Mouse (Mus musculus): ENCODE results near the gene Fbxo33. TPM values are rescaled to one million over a fixed set of nuclear protein-coding genes. Genes with fewer than 3 reads are reported as not detected.

Gene Fbxo33
- polyA plus RNA-seq, 1 experiment from 2014 or later = 10.8 TPM

- no peaks in the 10 kb centered on the region for H3K27me3 ChIP-seq (replicated peaks)
- H3K4me1 ChIP-seq = no peaks in the 10 kb centered on the region
- no peaks in the 10 kb centered on the region for H3K9me3 ChIP-seq
- no peak overlapping the region for H3K4me2 ChIP-seq (replicated peaks)
- 85% methylated on average over 9 of the region's 9 CpGs for WGBS
- no peak overlapping the region for H3K9ac ChIP-seq
- no peak for ATAC-seq (ENCODE audit: low FRiP score, low read depth)
- H3K27ac ChIP-seq = no peak overlapping the region
- H3K4me3 ChIP-seq = no peak overlapping the region
- H3K36me3 ChIP-seq = peaks cover 14% of the 10 kb centered on the region; the same call in 1 of the 2 replicates
These were observed 25.1 kb downstream of the Fbxo33 start for GRCm38 (mm10) chr12:59194341-59195003.

- Histone ChIP-seq H3K27ac (no peak overlapping the region), H3K36me3 (peaks cover 13% of the 10 kb centered on the region), H3K4me3 (no peak overlapping the region), H3K27me3 (replicated peaks) (no peaks in the 10 kb centered on the region), H3K4me1 (no peaks in the 10 kb centered on the region), H3K4me2 (replicated peaks) (no peak overlapping the region), H3K9ac (no peak overlapping the region), H3K9me3 (no peaks in the 10 kb centered on the region)
- WGBS = 85% methylated on average over 3 of the region's 3 CpGs
- ATAC-seq (ENCODE audit: low FRiP score, low read depth) = no peak
These were observed 25.9 kb downstream of the Fbxo33 start for GRCm38 (mm10) chr12:59193637-59194036.

- H3K27me3 ChIP-seq (replicated peaks) = no peaks in the 10 kb centered on the region
- no peak overlapping the region for H3K4me2 ChIP-seq (replicated peaks)
- no peaks in the 10 kb centered on the region for H3K4me1 ChIP-seq
- no peaks in the 10 kb centered on the region for H3K9me3 ChIP-seq
- H3K4me3 ChIP-seq = no peak overlapping the region
- no peak overlapping the region for H3K9ac ChIP-seq
- 88% methylated on average over 12 of the region's 12 CpGs for WGBS
- ATAC-seq (ENCODE audit: low FRiP score, low read depth) = no peak
- peaks cover 43% of the 10 kb centered on the region for H3K36me3 ChIP-seq
- H3K27ac ChIP-seq = no peak overlapping the region
These were observed 31.3 kb downstream of the Fbxo33 start for GRCm38 (mm10) chr12:59188086-59188682.

GRCm38 (mm10) chr12:59177814-59178213 is 41.7 kb downstream of the Fbxo33 start:
- Histone ChIP-seq H3K9ac (no peak overlapping the region), H3K27ac (no peak overlapping the region), H3K27me3 (replicated peaks) (no peaks in the 10 kb centered on the region), H3K9me3 (no peaks in the 10 kb centered on the region), H3K4me2 (replicated peaks) (no peak overlapping the region), H3K4me1 (no peaks in the 10 kb centered on the region), H3K36me3 (peaks cover 60% of the 10 kb centered on the region), H3K4me3 (no peak overlapping the region)
- ATAC-seq (ENCODE audit: low FRiP score, low read depth) = no peak
- WGBS = 84% methylated on average over 3 of the region's 3 CpGs

GRCm38 (mm10) chr12:59169935-59170334 is 49.6 kb downstream of the Fbxo33 start:
- Histone ChIP-seq H3K4me3 (no peak overlapping the region), H3K9me3 (no peaks in the 10 kb centered on the region), H3K27me3 (replicated peaks) (no peaks in the 10 kb centered on the region), H3K4me2 (replicated peaks) (no peak overlapping the region), H3K36me3 (peaks cover 30% of the 10 kb centered on the region), H3K27ac (no peak overlapping the region), H3K9ac (no peak overlapping the region), H3K4me1 (no peaks in the 10 kb centered on the region)
- WGBS = 87% methylated on average over 4 of the region's 4 CpGs
- ATAC-seq (ENCODE audit: low FRiP score, low read depth) = no peak

GRCm38 (mm10) chr12:59166557-59166956 is 53.0 kb downstream of the Fbxo33 start:
- H3K4me1 ChIP-seq = no peaks in the 10 kb centered on the region

GRCm38 (mm10) chr12:59164522-59164921 is 55.0 kb downstream of the Fbxo33 start:
- no peak for ATAC-seq (ENCODE audit: low FRiP score, low read depth)
- no peak overlapping the region for H3K4me2 ChIP-seq (replicated peaks)
- no peak overlapping the region for H3K27ac ChIP-seq
- H3K4me3 ChIP-seq = no peak overlapping the region
- no peak overlapping the region for H3K9ac ChIP-seq
- no peaks in the 10 kb centered on the region for H3K4me1 ChIP-seq
- H3K36me3 ChIP-seq = peaks cover 39% of the 10 kb centered on the region
- no peaks in the 10 kb centered on the region for H3K27me3 ChIP-seq (replicated peaks)
- WGBS = 95% methylated on average over 6 of the region's 6 CpGs
- no peaks in the 10 kb centered on the region for H3K9me3 ChIP-seq

More at GRCm38 (mm10) chr12:59166557-59166956, 53.0 kb downstream of the Fbxo33 start:
- Histone ChIP-seq H3K36me3 (peaks cover 38% of the 10 kb centered on the region), H3K27me3 (replicated peaks) (no peaks in the 10 kb centered on the region), H3K4me2 (replicated peaks) (no peak overlapping the region), H3K9ac (no peak overlapping the region), H3K4me3 (no peak overlapping the region), H3K27ac (no peak overlapping the region), H3K9me3 (no peaks in the 10 kb centered on the region)
- 89% methylated on average over 4 of the region's 4 CpGs for WGBS
- no peak for ATAC-seq (ENCODE audit: low FRiP score, low read depth)

GRCm38 (mm10) chr12:59162797-59163196 is 56.7 kb downstream of the Fbxo33 start:
- ATAC-seq (ENCODE audit: low FRiP score, low read depth) = no peak
- Histone ChIP-seq H3K27me3 (replicated peaks) (no peaks in the 10 kb centered on the region), H3K4me2 (replicated peaks) (no peak overlapping the region), H3K36me3 (peaks cover 46% of the 10 kb centered on the region), H3K9ac (no peak overlapping the region), H3K27ac (no peak overlapping the region), H3K4me3 (no peak overlapping the region), H3K4me1 (no peaks in the 10 kb centered on the region), H3K9me3 (no peaks in the 10 kb centered on the region)
- 95% methylated on average over 2 of the region's 2 CpGs for WGBS

GRCm38 (mm10) chr12:59161091-59161490 is 58.4 kb downstream of the Fbxo33 start:
- Histone ChIP-seq H3K9ac (no peak overlapping the region), H3K4me1 (no peaks in the 10 kb centered on the region), H3K4me2 (replicated peaks) (no peak overlapping the region), H3K4me3 (no peak overlapping the region), H3K9me3 (no peaks in the 10 kb centered on the region), H3K27me3 (replicated peaks) (no peaks in the 10 kb centered on the region), H3K36me3 (peaks cover 53% of the 10 kb centered on the region), H3K27ac (no peak overlapping the region)
- ATAC-seq (ENCODE audit: low FRiP score, low read depth) = no peak
- WGBS = 54% methylated on average over 2 of the region's 2 CpGs

Small RNA genes within 50 kb of the gene (microRNA-seq; reads per million reads assigned to microRNA genes)
- gene Gm27284 = not detected

Other genes starting within 250 kb of the Fbxo33 start
- gene Sec23a, start 207.7 kb downstream of the Fbxo33 start, polyA plus RNA-seq (2016; fragmentation: Nextera tagmentation; extraction: Ambion mirVana) = 99.4 and 108 TPM in 2 replicates
- gene Gemin2, start 206.3 kb downstream of the Fbxo33 start, polyA plus RNA-seq (2016; fragmentation: Nextera tagmentation; extraction: Ambion mirVana) = 19.8 and 20.4 TPM in 2 replicates
- gene Trappc6b, start 158.3 kb downstream of the Fbxo33 start, polyA plus RNA-seq (2016; fragmentation: Nextera tagmentation; extraction: Ambion mirVana) = 118 and 121 TPM in 2 replicates
- gene Pnn, start 152.8 kb downstream of the Fbxo33 start, polyA plus RNA-seq (2016; fragmentation: Nextera tagmentation; extraction: Ambion mirVana) = 109 and 112 TPM in 2 replicates
- 52.2 and 53.8 TPM in 2 replicates for gene Mia2, start 123.9 kb downstream of the Fbxo33 start, polyA plus RNA-seq (2016; fragmentation: Nextera tagmentation; extraction: Ambion mirVana)